Mouse (Mus musculus) kidney, embryonic 15.5 days (tissue): ENCODE data around the gene Suclg2. TPM values are rescaled to one million over a fixed set of nuclear protein-coding genes. Genes with fewer than 3 reads are reported as not detected.

Experiments
- ATAC-seq: fragments of 200-750 bp; cut with Nextera tagmentation; replicated peaks from 2 replicates; pipeline ENCODE4 v1.8.0; 2017; ENCODE audit warnings: moderate TSS enrichment; ENCODE audit not compliant: low FRiP score
- H3K27ac ChIP-seq: fragments of 300-500 bp; sonication (generic); 2 replicates; pipeline ENCODE4 v1.5.1; 2015; ENCODE audit warnings: mild to moderate bottlenecking, inconsistent platforms
- H3K27me3 ChIP-seq: fragments of 300-500 bp; sonication (generic); 2 replicates; pipeline ENCODE4 v1.6.1; 2015; ENCODE audit warnings: inconsistent platforms
- H3K36me3 ChIP-seq: fragments of 300-500 bp; sonication (generic); 2 replicates; pipeline ENCODE4 v1.6.1; 2015; ENCODE audit warnings: inconsistent platforms
- H3K4me1 ChIP-seq: fragments of 300-500 bp; sonication (generic); 2 replicates; pipeline ENCODE4 v1.6.1; 2015; ENCODE audit warnings: inconsistent platforms
- H3K4me2 ChIP-seq: fragments of 300-500 bp; sonication (generic); 2 replicates; pipeline ENCODE4 v1.6.1; 2015; ENCODE audit warnings: moderate library complexity, mild to moderate bottlenecking, inconsistent platforms
- H3K4me3 ChIP-seq: fragments of 300-500 bp; sonication (generic); replicated peaks from 2 replicates; pipeline ENCODE4 v1.5.1; 2015; ENCODE audit warnings: mild to moderate bottlenecking, inconsistent platforms
- H3K9ac ChIP-seq: fragments of 300-500 bp; sonication (generic); 2 replicates; pipeline ENCODE4 v1.6.1; 2015; ENCODE audit warnings: mild to moderate bottlenecking, inconsistent platforms
- H3K9me3 ChIP-seq: fragments of 300-500 bp; sonication (generic); replicated peaks from 2 replicates; pipeline ENCODE4 v1.6.1; 2016; ENCODE audit warnings: inconsistent platforms
- WGBS: fragments of 180-500 bp; shearing (Covaris S2); methylation state at CpG from one replicate; pipeline ENCODE4 v1.1.7; 2015; ENCODE audit warnings: mixed read lengths; 5-methylcytosine and 5-hydroxymethylcytosine counted together
- polyA plus RNA-seq: library from polyadenylated mRNA; unstranded; fragments of >200 nt; fragmentation: Nextera tagmentation; extraction: Ambion mirVana; gene quantifications from 2 replicates; pipeline ENCODE4 v1.2.1, GENCODE M21; 2015

The Suclg2 gene
- polyA plus RNA-seq, 1 experiment from 2014 or later: 113 TPM

DNA sequence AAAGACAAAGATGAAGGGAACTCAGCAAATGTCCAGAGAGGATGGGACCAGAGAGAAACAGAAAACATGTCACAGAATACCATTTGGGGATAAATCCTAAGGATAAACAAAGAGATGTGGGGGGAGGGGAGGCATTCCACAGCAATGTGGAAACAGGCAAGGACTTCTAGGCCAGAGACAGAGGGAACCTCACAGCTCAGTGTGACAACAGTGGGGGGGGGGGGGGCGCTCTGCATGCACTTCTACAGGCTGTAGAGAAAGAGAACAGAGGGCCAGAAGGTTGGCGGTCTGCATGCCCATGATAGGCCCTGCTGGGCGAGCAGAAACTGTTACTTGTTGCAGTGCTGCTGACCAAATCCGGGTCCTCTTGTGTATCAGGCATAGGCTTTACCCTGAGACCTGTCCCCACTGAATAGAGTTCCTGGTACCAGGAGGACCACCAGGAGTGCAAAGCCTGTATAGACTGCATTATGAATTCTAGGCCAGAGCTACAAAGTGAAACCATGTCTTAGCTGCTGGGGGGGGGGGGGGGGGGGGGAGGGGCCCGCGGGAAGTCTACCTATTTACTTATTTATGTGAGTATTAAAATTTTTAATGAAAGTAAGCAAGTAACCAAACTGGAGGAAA, 20.0 kb downstream of the Suclg2 start:
- Histone ChIP-seq H3K4me3 (no peak overlapping the region), H3K36me3 (no peaks in the 10 kb centered on the region), H3K27me3 (no peaks in the 10 kb centered on the region), H3K9me3 (no peaks in the 10 kb centered on the region), H3K9ac (no peak overlapping the region), H3K27ac (no peak overlapping the region), H3K4me2 (no peak overlapping the region), H3K4me1 (peaks cover 31% of the 10 kb centered on the region)
- WGBS: 40% methylated on average over 4 of the region's 6 CpGs
- ATAC-seq: no peak

DNA sequence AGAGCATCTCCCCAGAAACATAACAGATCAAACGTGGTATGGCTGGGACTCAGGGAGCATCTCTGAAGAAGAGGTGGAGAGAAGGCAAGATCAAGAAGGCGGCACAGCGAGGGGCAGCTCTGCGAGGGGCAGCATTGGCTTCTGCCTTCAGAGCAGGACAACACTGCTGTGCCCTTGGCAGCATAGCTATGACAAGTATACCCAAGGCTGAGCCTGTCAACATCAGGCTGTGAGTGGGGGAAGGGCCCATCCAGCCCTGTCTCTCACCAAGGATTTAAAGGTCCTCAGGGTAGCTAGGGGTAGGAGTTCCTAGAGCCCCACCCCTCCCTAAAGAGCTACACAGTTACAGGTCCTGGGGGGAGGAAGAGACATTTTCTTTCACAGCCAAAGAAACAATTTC, 23.7 kb downstream of the Suclg2 start:
- Histone ChIP-seq H3K27me3 (no peaks in the 10 kb centered on the region), H3K27ac (no peak overlapping the region), H3K9ac (no peak overlapping the region), H3K9me3 (no peaks in the 10 kb centered on the region), H3K4me3 (no peak overlapping the region), H3K4me2 (no peak overlapping the region), H3K4me1 (peaks cover 7% of the 10 kb centered on the region), H3K36me3 (no peaks in the 10 kb centered on the region)
- WGBS: 84% methylated on average over 4 of the region's 4 CpGs
- no peak for ATAC-seq

DNA sequence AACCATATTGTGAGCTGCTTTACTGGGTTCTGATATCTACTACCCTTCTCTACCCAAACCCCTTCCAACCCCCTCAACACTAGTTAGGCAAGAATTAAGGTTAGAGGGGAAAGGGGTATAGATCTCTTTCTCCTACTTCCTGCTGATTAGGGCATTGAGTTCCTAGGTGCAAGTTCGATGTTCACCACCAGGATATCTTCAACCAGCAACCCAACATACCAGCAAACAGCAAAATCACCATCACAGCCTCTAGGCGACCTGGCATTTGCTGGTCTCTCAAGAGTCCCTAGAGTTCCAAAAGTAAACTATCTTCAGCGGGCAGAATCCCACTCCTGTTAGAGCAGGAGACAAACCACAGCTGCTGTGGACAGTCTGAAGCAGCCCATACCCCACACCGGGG, 33.4 kb downstream of the Suclg2 start:
- no peaks in the 10 kb centered on the region for H3K36me3 ChIP-seq
- no peak overlapping the region for H3K4me2 ChIP-seq
- peaks cover 13% of the 10 kb centered on the region; the same call in 1 of the 2 replicates for H3K4me1 ChIP-seq
- H3K27me3 ChIP-seq: no peaks in the 10 kb centered on the region
- H3K27ac ChIP-seq: no peak overlapping the region
- no peaks in the 10 kb centered on the region for H3K9me3 ChIP-seq
- 51% methylated on average over 4 of the region's 4 CpGs for WGBS
- ATAC-seq: no peak
- no peak overlapping the region for H3K4me3 ChIP-seq
- H3K9ac ChIP-seq: no peak overlapping the region

DNA sequence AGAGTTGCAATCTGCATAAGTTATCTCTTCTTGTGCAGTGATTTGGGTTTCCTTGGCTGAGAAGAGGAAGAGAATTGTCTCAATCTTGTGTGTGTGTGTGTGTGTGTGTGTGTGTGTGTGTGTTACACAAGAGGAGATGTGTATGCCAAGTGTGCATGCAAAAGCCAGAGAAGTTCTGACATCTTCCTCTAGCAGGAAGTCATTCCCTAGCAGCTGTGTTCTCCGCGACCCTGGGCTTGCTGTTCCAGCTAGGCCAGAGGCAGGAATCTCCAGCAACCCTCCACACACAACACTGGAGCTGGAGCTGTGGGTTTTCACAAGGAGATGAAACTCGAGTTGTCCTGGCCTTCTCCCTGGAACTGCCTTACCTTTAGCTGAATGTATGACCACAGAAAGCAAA, 38.9 kb downstream of the Suclg2 start:
- ATAC-seq: no peak
- H3K4me3 ChIP-seq: no peak overlapping the region

GRCm38 (mm10) chr6:95679261-95679660, 39.3 kb downstream of the Suclg2 start:
- no peak for ATAC-seq
- H3K9ac ChIP-seq: no peak overlapping the region
- H3K4me1 ChIP-seq: peaks cover 34% of the 10 kb centered on the region
- no peak overlapping the region for H3K27ac ChIP-seq
- H3K4me3 ChIP-seq: no peak overlapping the region
- no peak overlapping the region for H3K4me2 ChIP-seq
- H3K36me3 ChIP-seq: no peaks in the 10 kb centered on the region
- no peaks in the 10 kb centered on the region for H3K27me3 ChIP-seq
- H3K9me3 ChIP-seq: no peaks in the 10 kb centered on the region
- 42% methylated on average over 3 of the region's 3 CpGs for WGBS

More for the DNA sequence above, 38.9 kb downstream of the Suclg2 start:
- peak overlapping the region; percentile 19; the same call in 1 of the 2 replicates for H3K27ac ChIP-seq
- no peaks in the 10 kb centered on the region for H3K9me3 ChIP-seq
- H3K4me2 ChIP-seq: no peak overlapping the region
- no peak overlapping the region for H3K9ac ChIP-seq
- H3K27me3 ChIP-seq: no peaks in the 10 kb centered on the region
- H3K4me1 ChIP-seq: peaks cover 30% of the 10 kb centered on the region
- no peaks in the 10 kb centered on the region for H3K36me3 ChIP-seq
- WGBS: 59% methylated on average over 3 of the region's 3 CpGs

DNA sequence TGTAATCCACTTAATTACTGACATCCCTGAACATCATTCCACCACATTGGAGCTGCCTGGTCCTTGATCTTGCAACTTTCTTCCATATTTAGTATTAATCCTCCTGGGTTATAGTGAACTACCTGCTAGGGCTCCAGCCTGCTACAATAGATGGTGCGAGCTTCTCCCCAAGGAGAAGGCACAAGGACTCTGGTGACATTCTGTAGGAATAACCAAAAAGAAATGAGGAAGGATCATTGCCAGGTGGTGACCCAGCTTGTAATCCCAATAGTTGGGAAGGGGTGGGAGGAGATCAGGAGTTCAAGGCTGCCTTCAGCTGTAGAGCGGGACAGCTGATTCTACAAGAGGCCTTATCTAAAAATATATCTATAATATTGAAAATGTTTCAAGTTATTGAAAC, 41.6 kb downstream of the Suclg2 start:
- Histone ChIP-seq H3K27me3 (no peaks in the 10 kb centered on the region), H3K4me1 (peaks cover 24% of the 10 kb centered on the region), H3K36me3 (peaks cover 5% of the 10 kb centered on the region; the same call in 1 of the 2 replicates), H3K9me3 (no peaks in the 10 kb centered on the region), H3K4me2 (no peak overlapping the region), H3K4me3 (no peak overlapping the region), H3K9ac (no peak overlapping the region), H3K27ac (no peak overlapping the region)
- WGBS: 93% methylated on average over 2 of the region's 2 CpGs
- ATAC-seq: no peak

DNA sequence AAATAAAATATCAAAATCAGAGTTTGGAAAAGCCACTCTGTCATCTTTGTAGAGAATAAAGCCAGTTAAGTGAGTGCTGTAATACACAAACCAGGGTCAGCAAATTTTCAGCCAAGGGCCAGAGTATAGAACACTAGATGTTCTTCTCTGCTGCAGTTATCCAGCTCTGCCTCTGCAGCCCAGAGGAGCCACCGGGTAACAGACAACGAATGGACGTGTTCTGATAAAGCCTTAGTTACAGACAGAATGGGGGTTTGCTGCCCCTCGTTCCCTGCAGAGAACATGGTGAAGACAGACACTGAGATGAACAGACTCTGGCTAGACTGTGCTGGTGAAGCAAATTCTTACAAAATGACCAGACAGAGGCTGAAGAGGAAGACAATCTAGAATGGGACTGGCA, 42.2 kb downstream of the Suclg2 start:
- Histone ChIP-seq H3K4me1 (peaks cover 24% of the 10 kb centered on the region), H3K4me3 (no peak overlapping the region), H3K4me2 (no peak overlapping the region), H3K27me3 (no peaks in the 10 kb centered on the region), H3K9me3 (0 out of 2 replicates have a peak, but pooled peaks cover under 1% of the 10 kb centered on the region), H3K27ac (no peak overlapping the region), H3K36me3 (peaks cover 10% of the 10 kb centered on the region; the same call in 1 of the 2 replicates), H3K9ac (no peak overlapping the region)
- WGBS: 68% methylated on average over 4 of the region's 4 CpGs
- no peak for ATAC-seq

GRCm38 (mm10) chr6:95675059-95675705, 43.4 kb downstream of the Suclg2 start:
- Histone ChIP-seq H3K4me3 (no peak overlapping the region), H3K9me3 (0 out of 2 replicates have a peak, but pooled peaks cover 2% of the 10 kb centered on the region), H3K27ac (no peak overlapping the region), H3K4me1 (peaks cover 23% of the 10 kb centered on the region), H3K9ac (no peak overlapping the region), H3K4me2 (no peak overlapping the region), H3K27me3 (no peaks in the 10 kb centered on the region), H3K36me3 (peaks cover 14% of the 10 kb centered on the region; the same call in 1 of the 2 replicates)
- ATAC-seq: no peak
- WGBS: 61% methylated on average over 6 of the region's 6 CpGs

- Histone ChIP-seq H3K27ac (no peak overlapping the region), H3K4me3 (no peak overlapping the region), H3K9me3 (0 out of 2 replicates have a peak, but pooled peaks cover 2% of the 10 kb centered on the region), H3K4me1 (peaks cover 18% of the 10 kb centered on the region), H3K27me3 (no peaks in the 10 kb centered on the region), H3K9ac (no peak overlapping the region), H3K4me2 (no peak overlapping the region), H3K36me3 (peaks cover 14% of the 10 kb centered on the region; the same call in 1 of the 2 replicates)
- WGBS: 31% methylated on average over 1 of the region's 1 CpGs
- no peak for ATAC-seq
Observed at GRCm38 (mm10) chr6:95674651-95675050, 43.9 kb downstream of the Suclg2 start.

DNA sequence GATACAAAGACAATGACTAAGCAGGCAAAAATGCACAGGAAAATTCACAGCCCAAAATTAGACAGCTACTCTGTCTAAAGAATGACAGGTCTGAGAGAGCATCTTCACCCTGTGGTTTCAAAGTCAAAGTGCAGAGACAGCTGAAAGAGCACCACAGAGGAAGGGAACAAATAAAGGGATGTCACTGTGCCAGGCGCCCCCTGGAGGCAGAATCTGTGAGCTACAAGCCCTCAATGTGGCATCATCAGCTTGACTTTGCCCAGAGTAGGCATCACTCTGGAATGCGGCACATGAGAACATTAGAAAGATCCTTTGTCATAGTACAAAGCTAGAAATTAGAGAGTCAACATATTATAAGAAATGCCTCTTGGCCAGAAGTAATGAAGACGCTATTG, 49.3 kb downstream of the Suclg2 start:
- no peaks in the 10 kb centered on the region for H3K27me3 ChIP-seq
- 55% methylated on average over 3 of the region's 3 CpGs for WGBS

DNA sequence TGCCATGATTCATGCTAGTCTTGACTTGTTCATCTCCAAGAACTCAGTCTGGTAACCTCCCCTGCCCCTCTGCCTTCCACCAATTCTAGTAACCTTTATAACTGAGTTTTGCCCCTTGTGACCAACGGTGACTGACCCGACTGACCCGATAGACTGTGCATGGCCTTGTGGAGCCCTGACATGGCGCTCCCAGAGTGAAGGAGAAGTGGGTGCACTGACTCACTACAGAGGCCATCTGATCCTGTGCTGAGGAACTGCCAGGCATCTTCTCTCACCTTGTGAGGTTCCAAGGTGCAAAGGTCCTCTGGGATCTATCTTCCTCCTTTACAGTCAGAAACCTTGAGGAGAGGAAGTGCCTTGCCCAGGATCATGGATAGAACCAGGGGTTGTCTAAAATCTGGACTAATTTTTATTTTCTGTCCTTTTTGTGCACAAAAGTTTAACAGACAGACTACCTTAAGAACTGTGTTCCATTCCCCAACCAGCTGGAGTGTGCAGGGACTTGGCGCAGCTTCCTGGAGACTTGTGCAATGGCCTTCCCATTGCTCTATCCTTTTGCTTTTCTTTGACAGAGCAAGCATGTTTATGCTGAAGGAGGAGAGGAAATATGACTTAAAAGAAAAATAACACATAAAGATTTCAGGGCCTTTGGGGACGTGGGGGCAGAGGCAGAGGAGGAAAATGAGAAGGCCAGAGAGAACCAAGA, 49.8 kb downstream of the Suclg2 start:
- Histone ChIP-seq H3K27ac (no peak overlapping the region), H3K9ac (no peak overlapping the region), H3K9me3 (0 out of 2 replicates have a peak, but pooled peaks cover 2% of the 10 kb centered on the region), H3K4me3 (no peak overlapping the region), H3K4me1 (no peaks in the 10 kb centered on the region), H3K36me3 (peaks cover 19% of the 10 kb centered on the region), H3K4me2 (no peak overlapping the region), H3K27me3 (no peaks in the 10 kb centered on the region)
- no peak for ATAC-seq
- 87% methylated on average over 6 of the region's 6 CpGs for WGBS

More for the DNA sequence above, 49.3 kb downstream of the Suclg2 start:
- Histone ChIP-seq H3K4me1 (0 out of 2 replicates have a peak, but pooled peaks cover under 1% of the 10 kb centered on the region), H3K9ac (no peak overlapping the region), H3K4me2 (no peak overlapping the region), H3K4me3 (no peak overlapping the region), H3K36me3 (peaks cover 19% of the 10 kb centered on the region), H3K9me3 (0 out of 2 replicates have a peak, but pooled peaks cover 2% of the 10 kb centered on the region), H3K27ac (no peak overlapping the region)
- ATAC-seq: no peak

DNA sequence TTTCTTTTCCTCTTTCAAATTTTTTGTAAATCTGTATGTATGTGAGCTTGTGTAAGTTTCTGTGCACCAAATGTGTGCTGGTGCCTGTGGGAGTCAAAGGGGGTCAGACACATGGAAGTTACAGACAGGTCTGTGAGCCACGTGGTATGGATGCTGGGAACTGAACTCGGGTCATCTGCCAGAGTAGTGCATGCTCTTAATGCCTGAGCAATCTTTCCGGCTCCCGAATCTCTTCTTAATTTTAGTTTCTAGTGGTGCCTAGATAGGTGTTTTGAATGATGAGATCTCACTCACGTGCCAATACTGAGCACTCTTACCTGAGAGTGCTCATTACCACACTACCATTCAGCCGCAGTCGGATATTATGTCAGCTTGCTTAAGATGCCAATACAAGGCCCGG, 60.9 kb downstream of the Suclg2 start:
- Histone ChIP-seq H3K4me2 (no peak overlapping the region), H3K4me1 (no peaks in the 10 kb centered on the region), H3K9ac (no peak overlapping the region), H3K9me3 (no peaks in the 10 kb centered on the region), H3K4me3 (no peak overlapping the region), H3K27me3 (no peaks in the 10 kb centered on the region), H3K36me3 (peaks cover 23% of the 10 kb centered on the region), H3K27ac (no peak overlapping the region)
- 96% methylated on average over 8 of the region's 8 CpGs for WGBS
- no peak for ATAC-seq
